Mouse (Mus musculus) kidney, postnatal 14 days (tissue): ENCODE measurements at regions not wholly inside any gene's neighbourhood (a gene's known extent, or its start where the extent isn't known, plus 50 kb on each side); places are given as distances from the start of the nearest gene placed in this dataset.
"Not testable (repeated sequence)": the region's sequence is repeated elsewhere in the genome, so short reads cannot be mapped to it uniquely, and the experiment has no call there.

Experiments
- DNase-seq: peaks from one replicate; pipeline ENCODE4 v3.0.0; 2022; ENCODE audit warnings: mixed read lengths

- peak; percentile 34 for DNase-seq
These were observed 171.7 kb downstream of the Cartpt start for GRCm38 (mm10) chr13:99729145-99729544.

DNA sequence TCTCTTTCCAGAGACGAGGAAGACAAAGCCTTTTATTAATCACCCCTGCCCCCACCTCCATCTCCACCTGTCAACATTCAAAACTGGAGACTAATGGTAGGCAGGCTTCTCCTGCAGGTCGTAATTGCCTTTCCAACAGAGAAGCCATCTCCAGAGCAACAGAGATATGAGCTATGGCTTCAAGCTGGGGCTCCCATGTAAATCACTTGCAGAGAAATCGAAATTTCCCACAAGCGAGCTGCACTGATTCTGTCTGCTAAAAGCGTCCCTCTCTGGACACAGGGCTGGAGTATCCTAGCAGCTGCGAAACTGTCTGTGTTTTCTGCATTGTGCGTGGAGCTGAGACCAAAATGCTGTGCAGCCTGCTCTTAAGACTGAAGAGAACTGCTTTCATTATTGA lies 176.6 kb downstream of the Cartpt start:
- no peak for DNase-seq

GRCm38 (mm10) chr13:99723237-99723981 lies 177.5 kb downstream of the Cartpt start:
- peak; percentile 54 for DNase-seq

GRCm38 (mm10) chr13:99720566-99720965 lies 180.3 kb downstream of the Cartpt start:
- DNase-seq: peak; percentile 13

- DNase-seq: peak; percentile 34
These were observed 180.2 kb upstream of the Map1b start for GRCm38 (mm10) chr13:99696559-99696890.

DNA sequence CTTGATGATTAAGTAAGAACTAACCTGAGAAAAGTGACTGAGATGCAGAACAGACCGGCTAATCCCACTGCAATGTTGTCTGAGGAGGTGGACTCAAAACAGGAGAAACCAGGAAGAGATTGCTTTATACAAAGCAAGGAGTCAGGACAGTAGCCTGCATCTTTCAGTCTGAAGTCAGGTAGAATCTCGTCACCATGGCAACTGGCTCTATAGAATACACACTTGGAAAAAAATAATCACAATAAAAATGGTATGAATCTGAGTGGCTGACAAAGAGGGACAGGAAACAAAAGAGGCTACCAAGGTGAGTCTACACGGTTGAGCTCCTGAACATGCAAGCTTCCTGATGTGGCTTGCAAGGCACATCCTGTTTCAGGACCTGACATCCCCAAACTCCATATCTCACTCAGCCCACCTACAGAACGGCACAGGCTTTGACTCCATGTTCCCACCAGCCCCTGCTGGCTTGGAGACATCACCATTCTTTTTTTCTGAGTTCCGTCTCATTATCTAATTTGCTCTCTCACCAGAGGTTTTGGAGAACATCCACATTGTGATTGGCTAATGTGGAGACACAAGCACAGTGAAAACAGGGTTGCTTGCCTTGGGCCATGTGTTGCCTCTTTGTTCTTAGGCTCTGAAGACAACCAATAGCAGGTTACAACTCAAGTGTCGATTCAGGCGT lies 179.7 kb upstream of the Map1b start:
- DNase-seq: no peak

- DNase-seq: no peak
These were observed 163.6 kb upstream of the Map1b start for GRCm38 (mm10) chr13:99679934-99680333.

GRCm38 (mm10) chr13:99679430-99679829 lies 163.1 kb upstream of the Map1b start:
- DNase-seq: no peak

DNA sequence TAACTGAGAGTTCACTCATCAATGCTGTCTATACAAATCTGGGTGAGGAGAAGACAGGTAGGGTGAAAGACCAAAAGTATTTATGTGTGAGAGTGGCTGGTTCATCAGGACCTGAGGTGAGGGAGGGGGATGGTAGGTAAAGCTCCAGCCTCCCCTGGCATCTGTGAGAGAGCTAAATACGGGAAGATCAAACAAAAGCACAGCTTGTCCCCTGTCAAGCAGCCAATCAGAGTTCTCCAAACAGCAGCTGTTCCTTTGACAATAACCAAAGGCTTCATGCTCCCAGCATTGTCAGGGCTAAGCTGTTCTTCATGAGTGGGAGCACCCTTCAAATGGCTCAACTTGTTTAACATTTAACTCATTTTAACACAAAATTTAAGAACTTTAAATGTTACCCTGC lies 160.1 kb upstream of the Map1b start:
- no peak for DNase-seq

DNA sequence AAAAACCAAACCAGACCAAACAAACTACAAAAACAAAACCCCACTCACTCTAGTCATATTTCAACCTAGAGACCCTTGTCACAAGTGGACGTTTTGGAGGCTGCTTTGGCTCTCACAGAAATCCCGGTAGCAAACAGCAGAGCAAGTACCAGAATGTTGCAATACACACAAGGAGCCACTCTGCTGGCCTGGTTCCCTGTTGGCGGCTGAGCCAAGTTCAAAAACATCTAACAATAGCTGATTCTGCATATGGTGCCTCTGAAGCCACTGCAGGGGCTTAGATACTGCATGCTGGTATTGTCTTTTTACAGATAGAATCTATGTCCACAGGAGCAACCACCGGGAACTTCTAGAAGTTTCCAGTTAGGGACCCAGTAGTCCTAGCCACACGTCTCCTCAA lies 159.6 kb upstream of the Map1b start:
- no peak for DNase-seq

DNA sequence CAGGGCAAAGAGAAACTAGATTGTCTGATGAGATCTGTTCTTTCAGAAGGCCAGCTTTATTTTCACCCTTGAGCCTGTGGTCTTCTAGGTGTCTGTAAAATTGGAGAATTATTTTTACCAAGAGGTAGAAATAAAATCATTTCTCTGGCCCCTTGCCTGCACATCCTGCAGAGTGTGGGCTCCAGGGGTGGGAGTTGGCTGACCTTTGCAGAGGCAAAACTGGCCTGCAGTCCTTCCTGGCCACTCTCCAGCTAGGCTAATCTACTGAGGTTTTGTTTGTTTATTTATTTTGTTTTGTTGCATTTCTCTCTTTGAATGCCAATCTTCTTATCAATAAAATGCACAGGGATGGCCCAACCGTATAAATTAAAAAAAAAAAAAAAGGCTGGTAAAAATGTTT lies 156.4 kb upstream of the Map1b start:
- peak; percentile 19 for DNase-seq

DNA sequence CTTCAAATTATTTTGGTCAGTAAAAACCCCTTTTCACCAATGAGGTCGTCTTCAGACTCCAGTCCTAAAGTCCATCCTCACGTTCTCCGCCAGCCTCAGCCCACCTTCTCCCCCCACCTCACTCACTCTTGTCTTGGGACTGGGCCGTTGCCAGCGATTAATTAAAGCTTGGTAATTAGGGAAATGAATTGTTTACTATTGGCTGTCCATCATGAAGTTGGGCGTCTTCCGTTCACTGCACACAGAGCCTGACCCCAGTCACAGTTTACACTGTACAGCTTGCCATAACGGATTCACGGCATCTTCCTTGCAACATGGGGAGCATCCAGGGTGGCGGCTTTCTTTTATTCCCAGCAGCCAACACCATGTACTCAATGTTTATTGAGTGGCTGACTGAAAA lies 155.4 kb upstream of the Map1b start:
- no peak for DNase-seq

- DNase-seq: no peak
These were observed 153.7 kb upstream of the Map1b start for GRCm38 (mm10) chr13:99669987-99670534.

DNA sequence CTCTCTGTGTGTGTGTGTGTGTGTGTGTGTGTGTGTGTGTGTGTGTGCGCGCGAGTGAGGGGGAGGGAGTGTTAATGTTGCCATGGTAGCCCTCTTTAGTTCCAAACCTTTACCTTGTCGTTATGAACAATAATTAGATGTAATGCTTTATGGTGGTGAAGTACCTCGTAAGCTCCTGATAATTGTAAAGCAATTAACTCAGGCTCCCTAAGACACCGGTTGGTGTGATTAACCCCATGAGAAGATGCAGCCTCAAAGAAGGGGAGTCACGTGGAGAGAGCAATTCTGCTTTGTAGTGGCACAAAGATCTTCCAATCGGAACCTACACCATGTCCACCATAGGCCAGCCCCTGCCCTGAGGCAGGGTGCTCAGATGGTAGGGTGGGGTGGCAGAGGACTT lies 152.3 kb upstream of the Map1b start:
- DNase-seq: no peak

- no peak for DNase-seq
These were observed 149.7 kb upstream of the Map1b start for GRCm38 (mm10) chr13:99666086-99666485.

DNA sequence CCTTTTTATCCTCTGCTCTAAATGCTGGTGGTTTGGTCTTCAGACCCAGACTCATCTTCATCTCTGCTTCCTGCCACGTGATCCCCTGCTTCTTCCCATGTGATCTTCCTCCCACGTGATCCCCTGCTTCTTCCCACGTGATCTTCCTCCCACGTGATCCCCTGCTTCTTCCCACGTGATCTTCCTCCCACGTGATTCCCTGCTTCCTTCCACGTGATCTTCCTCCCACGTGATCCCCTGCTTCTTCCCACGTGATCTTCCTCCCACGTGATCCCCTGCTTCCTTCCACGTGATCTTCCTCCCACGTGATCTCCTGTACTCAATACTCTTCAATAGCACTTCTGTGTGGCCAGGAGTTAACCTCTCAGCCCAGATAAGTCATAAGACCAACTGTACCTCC lies 147.1 kb upstream of the Map1b start:
- DNase-seq: not testable (repeated sequence)

DNA sequence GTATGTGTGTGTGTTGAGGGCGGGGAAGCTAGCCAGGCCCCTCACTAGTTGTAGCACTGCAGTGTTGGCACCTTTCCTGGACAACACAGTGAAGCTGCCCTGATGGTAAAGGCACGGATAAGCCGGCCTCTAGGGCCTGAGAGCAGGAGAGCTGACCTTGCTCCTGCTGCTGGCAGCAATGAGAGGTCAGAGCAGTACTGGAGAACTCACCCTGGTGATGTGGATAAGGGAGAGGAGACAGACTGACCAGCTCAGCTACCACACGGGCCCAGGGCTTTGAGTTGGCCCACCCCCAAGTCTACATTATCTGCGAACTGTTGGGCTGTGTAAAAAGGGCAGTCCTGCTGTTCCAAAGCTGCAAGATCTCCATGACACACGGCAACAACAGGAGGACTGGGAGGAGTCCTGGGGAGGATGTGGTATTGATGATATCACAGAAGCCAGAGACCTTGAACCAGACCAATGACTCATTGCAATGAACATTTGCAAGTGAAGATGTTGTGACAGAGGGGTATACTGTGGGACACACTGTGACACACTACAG lies 131.4 kb upstream of the Map1b start:
- no peak for DNase-seq

- no peak for DNase-seq
These were observed 128.4 kb upstream of the Map1b start for GRCm38 (mm10) chr13:99644771-99645170.

- DNase-seq: no peak
These were observed 126.5 kb upstream of the Map1b start for GRCm38 (mm10) chr13:99642811-99643210.

- DNase-seq: no peak
These were observed 126.0 kb upstream of the Map1b start for GRCm38 (mm10) chr13:99642301-99642700.

GRCm38 (mm10) chr13:99641386-99642165 lies 125.2 kb upstream of the Map1b start:
- no peak for DNase-seq

GRCm38 (mm10) chr13:99632706-99633105 lies 116.4 kb upstream of the Map1b start:
- DNase-seq: no peak

DNA sequence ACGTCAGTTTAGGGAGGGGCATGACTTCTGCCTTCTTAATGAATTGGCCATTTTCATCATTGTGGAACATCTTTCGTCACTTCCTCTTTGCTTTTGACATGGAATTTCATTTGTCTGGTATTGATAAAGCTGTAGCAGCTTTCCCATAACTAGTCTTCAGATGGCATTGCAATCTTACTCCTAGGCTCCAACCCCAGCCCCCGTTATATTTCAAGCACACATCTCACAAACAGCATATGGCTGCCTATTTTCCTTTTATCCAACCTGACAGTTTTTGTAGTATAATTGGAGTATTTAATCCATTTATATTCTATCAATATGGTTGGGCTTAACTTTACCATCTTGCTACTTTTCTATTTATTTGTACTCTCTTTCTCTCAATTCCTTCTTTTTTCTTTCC lies 114.5 kb upstream of the Map1b start:
- DNase-seq: no peak
